Mouse (Mus musculus): ENCODE results near the gene Dlx2. TPM values are rescaled to one million over a fixed set of nuclear protein-coding genes. Genes with fewer than 3 reads are reported as not detected.

Dlx2 gene
- polyA plus RNA-seq (2014; fragmentation: Nextera tagmentation; extraction: Ambion mirVana), result 0.23 and 0.28 TPM in 2 replicates

- Histone ChIP-seq H3K4me3 (replicated peaks; ENCODE audit: low read length) (peak within 1 kb of the TSS; percentile 40), H3K27ac (no peak within 1 kb of the TSS), H3K27me3 (ENCODE audit: control insufficient read depth, insufficient read depth, low read length) (peaks cover 89% of the 10 kb centered on the region), H3K4me1 (replicated peaks; ENCODE audit: control insufficient read depth, insufficient read depth, low read length) (peaks cover 15% of the 10 kb centered on the region), H3K9ac (0 out of 2 replicates have a peak within 1 kb of the TSS, but pooled peaks have one; percentile 31), H3K4me2 (replicated peaks) (peak within 1 kb of the TSS; percentile 92), H3K36me3 (replicated peaks; ENCODE audit: control insufficient read depth, insufficient read depth) (no peaks in the 10 kb centered on the region), H3K9me3 (ENCODE audit: control insufficient read depth, low read length) (no peaks in the 10 kb centered on the region)
- no peak for DNase-seq (ENCODE audit: low spot score)
- ATAC-seq (ENCODE audit: low FRiP score), result peak; percentile 51; the same call in 1 of the 2 replicates
- under 1% methylated on average over 37 of the region's 37 CpGs for WGBS
Measured at GRCm38 (mm10) chr2:71546640-71547071, at the start of gene Dlx2. Gene Dlx2 (minus strand): TSS chr2:71546754.

- H3K9me3 ChIP-seq (ENCODE audit: control insufficient read depth, low read length), result no peaks in the 10 kb centered on the region
- H3K4me1 ChIP-seq (replicated peaks; ENCODE audit: control insufficient read depth, insufficient read depth, low read length), result no peaks in the 10 kb centered on the region
- no peak overlapping the region for H3K27ac ChIP-seq
- 76% methylated on average over 7 of the region's 7 CpGs for WGBS
- no peak overlapping the region for H3K9ac ChIP-seq
- H3K4me3 ChIP-seq (replicated peaks; ENCODE audit: low read length), result no peak overlapping the region
- no peak for ATAC-seq (ENCODE audit: low FRiP score)
- no peaks in the 10 kb centered on the region for H3K36me3 ChIP-seq (replicated peaks; ENCODE audit: control insufficient read depth, insufficient read depth)
- H3K27me3 ChIP-seq (ENCODE audit: control insufficient read depth, insufficient read depth, low read length), result no peaks in the 10 kb centered on the region
- no peak for DNase-seq (ENCODE audit: low spot score)
- no peak overlapping the region for H3K4me2 ChIP-seq (replicated peaks)
Measured at GRCm38 (mm10) chr2:71594466-71594865, 47.9 kb upstream of the Dlx2 start.

GRCm38 (mm10) chr2:71589114-71589513, 42.6 kb upstream of the Dlx2 start:
- no peak for DNase-seq (ENCODE audit: low spot score)
- Histone ChIP-seq H3K36me3 (replicated peaks; ENCODE audit: control insufficient read depth, insufficient read depth) (no peaks in the 10 kb centered on the region), H3K4me3 (replicated peaks; ENCODE audit: low read length) (no peak overlapping the region), H3K27ac (no peak overlapping the region), H3K9me3 (ENCODE audit: control insufficient read depth, low read length) (no peaks in the 10 kb centered on the region), H3K4me2 (replicated peaks) (no peak overlapping the region), H3K4me1 (replicated peaks; ENCODE audit: control insufficient read depth, insufficient read depth, low read length) (no peaks in the 10 kb centered on the region), H3K27me3 (ENCODE audit: control insufficient read depth, insufficient read depth, low read length) (no peaks in the 10 kb centered on the region), H3K9ac (no peak overlapping the region)
- no peak for ATAC-seq (ENCODE audit: low FRiP score)
- WGBS, result 94% methylated on average over 9 of the region's 9 CpGs

GRCm38 (mm10) chr2:71581488-71581887, 34.9 kb upstream of the Dlx2 start:
- WGBS, result 54% methylated on average over 5 of the region's 5 CpGs
- Histone ChIP-seq H3K27ac (no peak overlapping the region), H3K4me1 (replicated peaks; ENCODE audit: control insufficient read depth, insufficient read depth, low read length) (no peaks in the 10 kb centered on the region), H3K4me3 (replicated peaks; ENCODE audit: low read length) (peak overlapping the region; percentile 39), H3K27me3 (ENCODE audit: control insufficient read depth, insufficient read depth, low read length) (no peaks in the 10 kb centered on the region; the same call in 1 of the 2 replicates), H3K36me3 (replicated peaks; ENCODE audit: control insufficient read depth, insufficient read depth) (no peaks in the 10 kb centered on the region), H3K9ac (peak overlapping the region; percentile 62), H3K4me2 (replicated peaks) (peak overlapping the region; percentile 62), H3K9me3 (ENCODE audit: control insufficient read depth, low read length) (no peaks in the 10 kb centered on the region)
- DNase-seq (ENCODE audit: low spot score) (peak; percentile 22), ATAC-seq (ENCODE audit: low FRiP score) (no peak)

- Histone ChIP-seq H3K27ac (no peak overlapping the region), H3K27me3 (ENCODE audit: control insufficient read depth, insufficient read depth, low read length) (no peaks in the 10 kb centered on the region; the same call in 1 of the 2 replicates), H3K4me2 (replicated peaks) (peak overlapping the region; percentile 62), H3K4me3 (replicated peaks; ENCODE audit: low read length) (peak overlapping the region; percentile 39), H3K4me1 (replicated peaks; ENCODE audit: control insufficient read depth, insufficient read depth, low read length) (no peaks in the 10 kb centered on the region), H3K9ac (peak overlapping the region; percentile 62), H3K36me3 (replicated peaks; ENCODE audit: control insufficient read depth, insufficient read depth) (no peaks in the 10 kb centered on the region), H3K9me3 (ENCODE audit: control insufficient read depth, low read length) (no peaks in the 10 kb centered on the region)
- ATAC-seq (ENCODE audit: low FRiP score) (peak; percentile 79; the same call in 1 of the 2 replicates), DNase-seq (ENCODE audit: low spot score) (peak; percentile 73)
- 10% methylated on average over 50 of the region's 50 CpGs for WGBS
Measured at GRCm38 (mm10) chr2:71580632-71581466, 34.3 kb upstream of the Dlx2 start.

- H3K36me3 ChIP-seq (replicated peaks; ENCODE audit: control insufficient read depth, insufficient read depth), result no peaks in the 10 kb centered on the region
- no peak for ATAC-seq (ENCODE audit: low FRiP score)
- H3K9me3 ChIP-seq (ENCODE audit: control insufficient read depth, low read length), result 0 out of 2 replicates have a peak, but pooled peaks cover 3% of the 10 kb centered on the region
- whole genome bisulfite sequencing, result 91% methylated on average over 2 of the region's 2 CpGs
- no peak overlapping the region for H3K4me2 ChIP-seq (replicated peaks)
- H3K4me1 ChIP-seq (replicated peaks; ENCODE audit: control insufficient read depth, insufficient read depth, low read length), result no peaks in the 10 kb centered on the region
- H3K27me3 ChIP-seq (ENCODE audit: control insufficient read depth, insufficient read depth, low read length), result no peaks in the 10 kb centered on the region; the same call in 1 of the 2 replicates
- no peak overlapping the region for H3K9ac ChIP-seq
- DNase-seq (ENCODE audit: low spot score), result no peak
- H3K27ac ChIP-seq, result no peak overlapping the region
- H3K4me3 ChIP-seq (replicated peaks; ENCODE audit: low read length), result no peak overlapping the region
Measured at GRCm38 (mm10) chr2:71577059-71577458, 30.5 kb upstream of the Dlx2 start.

GRCm38 (mm10) chr2:71573736-71574135, 27.2 kb upstream of the Dlx2 start:
- Histone ChIP-seq H3K4me3 (replicated peaks; ENCODE audit: low read length) (no peak overlapping the region), H3K36me3 (replicated peaks; ENCODE audit: control insufficient read depth, insufficient read depth) (no peaks in the 10 kb centered on the region), H3K4me1 (replicated peaks; ENCODE audit: control insufficient read depth, insufficient read depth, low read length) (no peaks in the 10 kb centered on the region), H3K9me3 (ENCODE audit: control insufficient read depth, low read length) (0 out of 2 replicates have a peak, but pooled peaks cover 3% of the 10 kb centered on the region), H3K4me2 (replicated peaks) (no peak overlapping the region), H3K27me3 (ENCODE audit: control insufficient read depth, insufficient read depth, low read length) (no peaks in the 10 kb centered on the region), H3K9ac (no peak overlapping the region), H3K27ac (no peak overlapping the region)
- ATAC-seq (ENCODE audit: low FRiP score) (no peak), DNase-seq (ENCODE audit: low spot score) (no peak)
- 82% methylated on average over 4 of the region's 4 CpGs for WGBS

GRCm38 (mm10) chr2:71566466-71566865, 19.9 kb upstream of the Dlx2 start:
- DNase-seq (ENCODE audit: low spot score) (no peak), ATAC-seq (ENCODE audit: low FRiP score) (no peak)
- WGBS, result 86% methylated on average over 9 of the region's 9 CpGs
- Histone ChIP-seq H3K9me3 (ENCODE audit: control insufficient read depth, low read length) (no peaks in the 10 kb centered on the region), H3K27ac (no peak overlapping the region), H3K4me2 (replicated peaks) (no peak overlapping the region), H3K9ac (no peak overlapping the region), H3K36me3 (replicated peaks; ENCODE audit: control insufficient read depth, insufficient read depth) (no peaks in the 10 kb centered on the region), H3K4me3 (replicated peaks; ENCODE audit: low read length) (no peak overlapping the region), H3K27me3 (ENCODE audit: control insufficient read depth, insufficient read depth, low read length) (no peaks in the 10 kb centered on the region), H3K4me1 (replicated peaks; ENCODE audit: control insufficient read depth, insufficient read depth, low read length) (no peaks in the 10 kb centered on the region)

- Histone ChIP-seq H3K4me2 (replicated peaks) (no peak overlapping the region), H3K27me3 (ENCODE audit: control insufficient read depth, insufficient read depth, low read length) (peaks cover 32% of the 10 kb centered on the region), H3K27ac (no peak overlapping the region), H3K9me3 (ENCODE audit: control insufficient read depth, low read length) (0 out of 2 replicates have a peak, but pooled peaks cover 4% of the 10 kb centered on the region), H3K9ac (no peak overlapping the region), H3K4me1 (replicated peaks; ENCODE audit: control insufficient read depth, insufficient read depth, low read length) (no peaks in the 10 kb centered on the region), H3K36me3 (replicated peaks; ENCODE audit: control insufficient read depth, insufficient read depth) (no peaks in the 10 kb centered on the region), H3K4me3 (replicated peaks; ENCODE audit: low read length) (no peak overlapping the region)
- DNase-seq (ENCODE audit: low spot score), result no peak
- no peak for ATAC-seq (ENCODE audit: low FRiP score)
- WGBS, result 72% methylated on average over 5 of the region's 5 CpGs
Measured at GRCm38 (mm10) chr2:71556071-71556470, 9.5 kb upstream of the Dlx2 start.
